Mouse (Mus musculus): ENCODE results near the gene Zmpste24.

DNA sequence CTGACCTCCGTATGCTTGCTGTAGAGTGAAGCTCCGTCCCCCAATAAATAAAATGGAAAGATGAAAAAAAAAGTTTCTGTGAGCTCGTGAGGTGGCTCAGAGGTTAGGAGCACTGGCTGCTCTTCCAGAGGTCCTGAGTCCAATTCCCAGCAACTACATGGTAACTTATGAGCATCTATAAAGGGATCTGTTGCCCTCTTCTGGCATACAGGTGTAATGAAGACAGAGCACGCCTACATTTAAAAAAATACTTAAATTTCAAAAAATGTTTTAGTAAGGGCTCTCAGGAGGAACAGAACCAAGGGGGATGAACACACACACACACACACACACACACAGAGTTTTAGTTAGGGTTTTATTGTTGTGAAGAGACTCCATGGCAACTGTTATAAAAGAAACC, 66.6 kb downstream of the Zmpste24 start:
- TF ChIP-seq EP300 (IDR thresholded peaks at IDR 0.05; ENCODE audit: low read depth) (no peak), CTCF (IDR thresholded peaks at IDR 0.05; ENCODE audit: low read depth) (peak; percentile 63)

All from liver, postnatal 0 days (tissue).